Mouse (Mus musculus): ENCODE measurements at regions not wholly inside any gene's neighbourhood (a gene's known extent, or its start where the extent isn't known, plus 50 kb on each side); places are given as distances from the start of the nearest gene placed in this dataset.

DNA sequence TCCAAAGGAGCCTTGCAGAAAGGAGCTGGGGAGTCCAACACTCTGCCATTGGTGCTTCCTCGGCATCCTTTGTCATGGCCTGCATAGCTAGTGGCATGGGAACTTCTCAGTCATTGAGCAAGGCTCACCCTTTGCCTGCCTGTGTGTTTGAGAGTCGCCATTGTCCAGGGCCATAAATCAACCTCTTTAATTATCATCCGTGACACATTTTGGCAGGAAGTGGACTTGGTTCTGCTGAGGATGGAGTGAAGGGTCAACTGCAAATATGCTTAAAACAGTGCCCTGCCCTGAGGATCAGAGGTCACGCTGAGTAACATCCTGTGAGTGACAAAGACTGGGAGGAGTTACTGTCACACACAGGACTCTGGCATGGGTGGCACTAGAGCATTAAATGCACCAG lies 151.2 kb downstream of the Chst1 start:
- DNase-seq (ENCODE audit: low read depth, low spot score), result no peak

DNA sequence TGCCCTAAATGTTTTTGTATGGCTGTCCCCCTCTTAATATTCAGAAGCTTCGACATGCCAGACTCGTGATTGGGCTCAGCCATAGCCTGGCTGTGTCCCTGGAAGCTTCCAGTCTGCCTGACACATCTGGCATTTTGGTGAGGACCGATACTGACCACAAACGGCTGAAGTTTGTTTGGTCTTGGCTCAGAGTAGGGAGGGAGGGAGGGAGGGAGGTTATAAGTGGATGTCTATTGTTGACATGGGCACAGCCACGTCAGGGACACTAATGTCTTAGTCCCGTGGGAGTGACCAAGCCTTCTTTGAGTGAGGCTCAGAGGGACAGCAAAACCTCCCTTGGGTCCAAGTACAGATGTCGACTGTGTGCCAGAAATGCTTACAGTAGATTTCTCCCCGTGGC lies 151.7 kb downstream of the Chst1 start:
- no peak for DNase-seq (ENCODE audit: low read depth, low spot score)

- no peak for DNase-seq (ENCODE audit: low read depth, low spot score)
Observed at GRCm38 (mm10) chr2:92752156-92752555, 152.6 kb downstream of the Chst1 start.

- DNase-seq (ENCODE audit: low read depth, low spot score), result no peak
Observed at GRCm38 (mm10) chr2:92752794-92753193, 153.3 kb downstream of the Chst1 start.

DNA sequence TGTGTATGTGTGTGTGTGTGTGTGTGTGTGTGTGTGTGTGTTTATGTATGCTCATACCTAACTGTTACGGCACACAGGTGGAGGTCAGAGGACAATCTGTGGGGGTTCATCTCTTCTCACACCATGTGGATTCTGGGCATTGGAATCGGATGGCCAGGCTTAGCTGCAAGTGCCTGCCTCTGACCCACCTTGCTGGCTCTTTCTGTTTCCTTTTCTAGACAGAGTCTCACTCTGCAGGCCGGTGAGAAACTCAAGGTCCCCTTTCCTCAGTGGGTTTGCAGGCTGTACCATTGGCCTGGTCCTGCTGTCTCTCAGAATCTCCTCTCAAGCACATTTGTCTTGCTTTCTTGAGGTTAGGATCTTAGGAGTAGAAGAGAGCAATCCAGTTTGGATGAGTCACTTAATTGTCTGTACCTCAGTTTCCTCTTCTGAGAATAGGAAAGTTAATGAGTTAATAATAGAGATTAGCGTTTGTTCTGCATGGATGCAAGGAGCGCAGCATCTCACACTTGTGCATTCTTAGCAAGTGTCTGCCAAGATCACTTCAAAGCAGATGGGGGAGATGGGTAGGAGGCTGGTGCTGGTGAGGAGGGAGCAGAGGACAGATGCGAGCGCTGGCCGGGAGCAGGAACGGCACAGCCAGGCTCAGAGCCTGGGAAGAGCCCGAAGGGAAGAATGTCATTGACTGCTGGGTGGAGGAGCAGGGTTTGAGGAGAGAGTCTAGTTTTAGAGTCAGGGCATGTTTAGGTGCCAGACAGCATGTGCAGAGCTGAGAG lies 155.2 kb downstream of the Chst1 start:
- no peak for DNase-seq (ENCODE audit: low read depth, low spot score)

DNA sequence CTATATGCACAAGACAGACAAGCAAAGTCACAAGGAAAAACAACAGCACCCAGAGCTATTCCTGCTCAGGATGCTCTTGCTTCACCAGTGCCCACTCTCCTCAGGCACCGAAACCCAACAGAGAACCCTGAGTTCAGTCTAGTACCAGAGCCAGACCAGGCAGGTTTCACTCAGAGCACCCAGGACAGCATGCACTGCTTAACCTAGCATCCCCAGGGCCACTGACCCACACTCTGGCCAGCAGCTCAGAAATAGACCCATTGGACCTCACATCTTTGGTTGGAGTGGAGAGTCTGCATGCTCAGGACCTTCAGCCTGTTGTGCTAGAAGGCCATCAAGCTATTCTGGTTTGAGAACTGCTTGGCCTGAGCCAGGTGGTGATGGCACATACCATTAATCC lies 157.0 kb downstream of the Chst1 start:
- DNase-seq (ENCODE audit: low read depth, low spot score), result no peak

GRCm38 (mm10) chr2:92758775-92759174 lies 156.1 kb upstream of the Syt13 start:
- no peak for DNase-seq (ENCODE audit: low read depth, low spot score)

GRCm38 (mm10) chr2:92763881-92764635 lies 150.8 kb upstream of the Syt13 start:
- no peak for DNase-seq (ENCODE audit: low read depth, low spot score)

GRCm38 (mm10) chr2:92767476-92768005 lies 147.4 kb upstream of the Syt13 start:
- no peak for DNase-seq (ENCODE audit: low read depth, low spot score)

DNA sequence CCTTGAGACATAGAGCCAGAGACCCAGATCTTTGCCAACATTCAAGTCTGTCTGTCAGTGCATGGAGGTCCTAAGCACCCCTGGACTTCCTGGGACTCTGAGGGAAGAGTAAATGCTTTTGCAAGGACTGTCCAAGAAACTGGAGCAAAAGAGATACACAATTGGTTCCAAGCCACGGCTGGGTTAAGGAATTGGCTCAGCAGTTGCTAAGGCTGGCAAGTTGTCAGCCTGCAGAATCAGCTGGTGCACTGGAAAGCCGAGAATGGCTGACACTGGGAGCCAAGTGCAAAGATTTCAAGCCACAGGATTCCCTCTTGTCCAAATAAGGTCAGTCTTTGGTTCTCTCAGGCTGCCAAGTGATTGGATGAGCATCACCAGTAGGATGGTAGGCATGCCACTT lies 146.8 kb upstream of the Syt13 start:
- DNase-seq (ENCODE audit: low read depth, low spot score), result no peak

DNA sequence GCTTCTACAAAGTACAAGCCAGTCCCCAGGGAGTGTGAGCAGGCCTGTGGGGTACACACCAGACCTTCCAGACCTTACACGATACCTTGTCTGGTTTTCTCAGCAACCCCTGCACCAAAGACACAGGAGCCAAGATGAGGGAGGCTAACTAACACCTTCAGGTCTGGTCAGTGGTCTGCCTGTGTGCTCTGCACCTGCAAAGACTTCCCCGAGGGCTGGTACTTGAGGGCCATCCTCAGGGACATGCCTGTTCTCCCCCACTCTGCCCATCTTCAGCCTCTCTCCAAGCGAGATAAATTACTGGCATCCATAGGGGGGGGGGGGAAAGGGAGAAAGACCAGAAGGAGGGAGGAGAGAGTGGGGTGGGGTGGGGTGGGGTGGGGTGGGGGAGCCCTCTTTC lies 145.8 kb upstream of the Syt13 start:
- DNase-seq (ENCODE audit: low read depth, low spot score), result no peak

DNA sequence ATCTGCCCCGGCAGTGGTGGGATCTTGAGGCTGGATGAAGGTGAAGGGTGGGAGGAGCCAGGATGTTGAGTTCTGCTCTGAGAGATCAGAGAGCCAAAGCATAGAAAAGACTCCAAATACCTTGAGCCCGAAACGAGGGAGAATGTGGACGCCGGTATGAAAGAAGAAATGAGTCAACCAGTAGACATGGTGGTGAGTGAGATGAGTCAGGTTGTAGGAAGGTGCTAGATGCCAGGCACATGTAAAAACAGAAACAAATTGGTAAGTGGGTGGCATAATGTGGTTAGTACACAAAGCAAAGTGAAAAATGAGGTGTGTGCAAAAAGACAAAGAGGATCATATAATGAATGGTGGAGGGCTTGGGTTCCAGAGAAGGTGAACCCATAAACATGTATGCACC lies 144.8 kb upstream of the Syt13 start:
- DNase-seq (ENCODE audit: low read depth, low spot score), result no peak

DNA sequence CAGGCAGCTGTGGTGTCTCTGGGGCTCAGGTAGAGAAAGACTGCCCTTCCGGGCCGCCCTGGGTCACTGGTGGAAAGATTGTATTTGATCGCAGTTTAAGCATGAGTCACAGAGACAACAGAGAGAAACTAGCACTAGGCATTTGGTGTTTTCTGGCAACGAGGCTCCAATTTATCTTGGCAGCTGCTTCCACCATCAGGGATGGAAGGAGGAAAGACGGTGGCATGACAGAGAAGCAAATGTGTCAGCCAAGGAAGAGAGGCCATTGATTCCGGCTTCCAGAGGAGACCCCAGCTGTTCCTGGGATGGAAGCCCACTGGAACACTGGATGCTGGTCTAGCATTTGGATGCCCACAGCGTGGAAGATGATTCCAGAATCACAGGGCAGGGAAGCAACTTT lies 142.3 kb upstream of the Syt13 start:
- DNase-seq (ENCODE audit: low read depth, low spot score), result no peak

DNA sequence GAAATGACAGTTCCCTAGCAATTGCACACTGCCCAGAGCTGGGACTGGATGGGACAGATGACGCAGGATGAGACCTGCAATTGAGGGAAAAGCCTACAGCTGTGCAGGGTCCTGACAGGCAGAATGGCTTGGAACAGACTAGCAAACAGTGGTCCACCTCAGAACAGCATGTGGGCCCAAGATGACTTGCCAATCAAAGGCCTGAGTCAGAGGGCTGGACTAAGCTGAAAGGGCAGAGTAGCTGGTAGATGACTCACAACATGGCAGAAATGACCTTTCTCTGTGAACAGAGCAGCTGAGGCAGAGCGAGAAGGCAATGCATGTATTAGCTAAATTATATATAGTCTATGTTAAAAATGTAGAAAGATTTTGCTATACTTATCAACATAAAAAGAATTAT lies 138.4 kb upstream of the Syt13 start:
- DNase-seq (ENCODE audit: low read depth, low spot score), result no peak

DNA sequence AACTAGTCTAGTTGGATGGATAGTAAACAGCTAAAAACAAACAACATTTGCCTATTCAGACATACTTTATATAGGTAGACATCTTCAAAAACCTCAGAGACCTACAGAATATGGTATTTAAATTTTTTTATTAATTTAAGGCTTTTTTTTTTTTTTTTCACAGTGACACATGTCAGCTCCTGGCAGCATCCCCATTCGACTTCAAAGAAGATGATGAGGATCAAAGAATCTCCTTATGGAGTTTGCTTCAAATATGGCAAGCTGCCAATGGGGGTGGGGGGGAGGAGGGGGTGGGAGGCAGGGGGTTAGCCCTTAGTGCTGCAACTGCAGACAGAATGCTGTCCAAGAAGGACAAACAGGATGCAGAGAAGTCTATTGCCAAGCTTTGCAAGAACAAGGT lies 135.8 kb upstream of the Syt13 start:
- no peak for DNase-seq (ENCODE audit: low read depth, low spot score)

DNA sequence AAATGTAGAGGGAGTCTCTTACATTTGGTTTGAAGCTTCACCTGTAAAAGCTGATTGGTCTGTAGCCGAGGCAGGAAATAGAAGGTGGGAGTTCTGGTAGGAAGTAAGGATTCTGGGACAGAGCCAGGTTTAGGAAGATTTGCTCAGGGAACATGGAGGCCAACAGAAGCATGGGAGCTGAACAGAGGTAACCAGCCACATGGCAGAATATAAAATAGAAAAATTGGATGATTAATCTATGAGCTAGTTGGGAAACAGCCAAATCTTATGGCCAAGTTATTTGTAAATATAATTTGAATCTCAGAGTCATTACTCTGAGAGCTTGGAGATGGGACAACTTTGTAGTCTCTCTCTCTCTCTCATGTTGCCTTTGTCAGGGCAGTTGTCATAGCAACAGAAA lies 134.9 kb upstream of the Syt13 start:
- DNase-seq (ENCODE audit: low read depth, low spot score), result no peak

DNA sequence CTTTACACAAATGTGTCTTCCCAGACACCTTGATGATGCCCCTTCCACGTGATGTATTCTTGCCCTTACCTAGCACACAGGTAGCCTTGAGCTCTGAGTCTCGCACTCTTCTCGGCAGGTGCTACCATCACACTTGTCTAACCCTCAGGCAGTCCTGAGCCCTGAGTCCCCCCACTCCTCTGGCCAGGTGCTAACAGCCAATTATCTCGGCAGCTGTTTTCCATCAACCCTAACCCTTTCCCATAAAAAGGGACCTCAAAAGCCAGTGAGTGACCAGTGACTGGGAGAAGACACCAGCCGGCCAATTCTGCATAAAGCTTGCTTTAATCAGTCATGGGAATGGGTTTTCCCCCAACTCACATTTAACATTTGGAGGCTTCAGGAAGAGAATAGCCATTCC lies 133.4 kb upstream of the Syt13 start:
- DNase-seq (ENCODE audit: low read depth, low spot score), result no peak

- no peak for DNase-seq (ENCODE audit: low read depth, low spot score)
Observed at GRCm38 (mm10) chr2:92782621-92783020, 132.3 kb upstream of the Syt13 start.

GRCm38 (mm10) chr2:92784916-92785315 lies 130.0 kb upstream of the Syt13 start:
- no peak for DNase-seq (ENCODE audit: low read depth, low spot score)

- DNase-seq (ENCODE audit: low read depth, low spot score), result no peak
Observed at GRCm38 (mm10) chr2:92787925-92788410, 126.9 kb upstream of the Syt13 start.

DNA sequence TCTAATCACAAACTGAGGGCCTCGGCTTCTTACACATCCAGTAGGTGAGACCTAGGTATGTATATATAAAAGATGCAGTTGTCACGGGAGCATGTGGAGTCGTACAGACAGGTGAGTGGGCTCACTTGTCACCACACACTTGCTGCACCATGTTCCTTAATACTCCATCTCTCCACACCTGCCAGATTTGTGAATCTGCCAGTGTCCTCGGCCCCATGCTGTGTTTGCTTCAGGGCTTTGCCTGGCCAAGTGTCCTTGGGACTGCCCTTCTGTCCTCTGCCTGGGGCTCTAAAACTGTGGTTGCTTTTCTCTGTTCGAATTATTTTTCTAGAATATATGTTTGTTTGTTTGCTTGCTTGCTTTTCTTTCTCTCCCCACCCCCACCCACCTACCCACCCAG lies 126.0 kb upstream of the Syt13 start:
- no peak for DNase-seq (ENCODE audit: low read depth, low spot score)

DNA sequence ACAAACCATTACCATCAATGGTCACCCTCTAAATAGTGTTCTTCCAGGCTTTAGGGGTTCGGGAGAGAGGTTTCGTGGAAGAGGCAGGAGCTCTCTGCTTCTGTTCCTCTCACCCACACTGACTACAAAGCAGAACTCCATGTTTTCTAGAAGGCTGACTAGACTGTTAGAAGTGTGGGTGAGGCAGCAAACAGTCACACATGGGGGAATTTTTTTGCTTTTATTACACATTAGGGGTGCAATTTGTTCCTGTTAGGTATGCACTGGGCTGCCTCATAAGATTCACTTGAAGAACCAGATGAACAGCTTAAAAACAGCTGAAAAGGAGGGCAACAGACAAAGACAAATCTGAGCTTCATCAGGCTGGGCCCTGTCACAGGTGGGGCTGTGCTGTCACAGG lies 124.5 kb upstream of the Syt13 start:
- DNase-seq (ENCODE audit: low read depth, low spot score), result no peak

- DNase-seq (ENCODE audit: low read depth, low spot score), result no peak
Observed at GRCm38 (mm10) chr2:92799770-92800169, 115.1 kb upstream of the Syt13 start.
